Comparison of ENCODE assay signal across 15 mouse cellular contexts in genomic region chr3:109525825-109526224, GRCm38 (mm10).
DNase-seq lines count a peak whose midpoint lies in the region; ATAC-seq lines count a peak whose summit lies in the region.
"Had no signal": no experiment of that assay in that cellular context is flagged by ENCODE, and none has a peak within 500 bp of the region (broad histone marks: within the 10 kb centered on the region; RNA-seq: fewer than 3 reads in every experiment).

No protein-coding gene starts in this region.

- H3K4me1 ChIP-seq in forebrain, embryonic 13.5 days: 0 out of 2 replicates have a peak, but pooled peaks cover under 1% of the 10 kb centered on the region
- no peaks in the 10 kb centered on the region for H3K4me1 ChIP-seq in forebrain, embryonic 15.5 days
- H3K4me1 ChIP-seq in intestine, embryonic 16.5 days (ENCODE audit: control insufficient read depth, insufficient read depth, low read length): no peaks in the 10 kb centered on the region
- no peaks in the 10 kb centered on the region for H3K4me1 ChIP-seq in intestine, embryonic 15.5 days (replicated peaks)
- H3K4me1 ChIP-seq in midbrain, embryonic 14.5 days (ENCODE audit: control insufficient read depth, insufficient read depth, low read length): no peaks in the 10 kb centered on the region
- H3K4me1 ChIP-seq in midbrain, embryonic 15.5 days: 0 out of 2 replicates have a peak, but pooled peaks cover 3% of the 10 kb centered on the region
- H3K4me1 ChIP-seq: forebrain, embryonic 12.5 days; hindbrain, embryonic 12.5 days had no signal

- no peaks in the 10 kb centered on the region for H3K27me3 ChIP-seq in forebrain, embryonic 13.5 days
- H3K27me3 ChIP-seq in forebrain, embryonic 15.5 days: no peaks in the 10 kb centered on the region
- H3K27me3 ChIP-seq in intestine, embryonic 16.5 days (replicated peaks; ENCODE audit: control insufficient read depth, insufficient read depth, low read length): no peaks in the 10 kb centered on the region
- H3K27me3 ChIP-seq in intestine, embryonic 15.5 days (replicated peaks): no peaks in the 10 kb centered on the region
- no peaks in the 10 kb centered on the region for H3K27me3 ChIP-seq in midbrain, embryonic 14.5 days (ENCODE audit: control insufficient read depth, insufficient read depth, low read length)
- no peaks in the 10 kb centered on the region for H3K27me3 ChIP-seq in midbrain, embryonic 15.5 days (replicated peaks)
- H3K27me3 ChIP-seq: CH12.LX; forebrain, embryonic 12.5 days; heart, embryonic 13.5 days; hindbrain, embryonic 12.5 days; Patski had no signal

- no peak overlapping the region for H3K4me2 ChIP-seq in forebrain, embryonic 13.5 days
- H3K4me2 ChIP-seq in forebrain, embryonic 15.5 days (replicated peaks): no peak overlapping the region
- H3K4me2 ChIP-seq in intestine, embryonic 16.5 days (ENCODE audit: low read depth, low read length): no peak overlapping the region
- H3K4me2 ChIP-seq in intestine, embryonic 15.5 days (replicated peaks): no peak overlapping the region
- H3K4me2 ChIP-seq in midbrain, embryonic 14.5 days (ENCODE audit: low read length): no peak overlapping the region
- no peak overlapping the region for H3K4me2 ChIP-seq in midbrain, embryonic 15.5 days
- H3K4me2 ChIP-seq: forebrain, embryonic 12.5 days; heart, embryonic 13.5 days; hindbrain, embryonic 12.5 days had no signal

- no peak for DNase-seq in midbrain, embryonic 14.5 days

- no peak overlapping the region for H3K9ac ChIP-seq in forebrain, embryonic 13.5 days
- H3K9ac ChIP-seq in forebrain, embryonic 15.5 days (replicated peaks): no peak overlapping the region
- H3K9ac ChIP-seq in intestine, embryonic 16.5 days (ENCODE audit: low read depth, low read length): no peak overlapping the region
- H3K9ac ChIP-seq in intestine, embryonic 15.5 days: no peak overlapping the region
- no peak overlapping the region for H3K9ac ChIP-seq in midbrain, embryonic 14.5 days (replicated peaks; ENCODE audit: low read length)
- H3K9ac ChIP-seq in midbrain, embryonic 15.5 days: no peak overlapping the region
- H3K9ac ChIP-seq: forebrain, embryonic 12.5 days; heart, embryonic 13.5 days; hindbrain, embryonic 12.5 days had no signal

- no peaks in the 10 kb centered on the region for H3K36me3 ChIP-seq in forebrain, embryonic 13.5 days (ENCODE audit: poor library complexity, severe bottlenecking)
- no peaks in the 10 kb centered on the region for H3K36me3 ChIP-seq in forebrain, embryonic 15.5 days
- H3K36me3 ChIP-seq in intestine, embryonic 16.5 days (ENCODE audit: control insufficient read depth, insufficient read depth, low read length): no peaks in the 10 kb centered on the region
- no peaks in the 10 kb centered on the region for H3K36me3 ChIP-seq in intestine, embryonic 15.5 days
- 0 out of 2 replicates have a peak, but pooled peaks cover 6% of the 10 kb centered on the region for H3K36me3 ChIP-seq in midbrain, embryonic 14.5 days (ENCODE audit: control insufficient read depth, insufficient read depth, low read length)
- no peaks in the 10 kb centered on the region for H3K36me3 ChIP-seq in midbrain, embryonic 15.5 days (replicated peaks)
- H3K36me3 ChIP-seq: forebrain, embryonic 12.5 days; G1E; heart, embryonic 10.5 days; heart, embryonic 13.5 days; hindbrain, embryonic 12.5 days had no signal

- H3K9me3 ChIP-seq in forebrain, embryonic 13.5 days (replicated peaks): no peaks in the 10 kb centered on the region
- H3K9me3 ChIP-seq in forebrain, embryonic 15.5 days: no peaks in the 10 kb centered on the region
- no peaks in the 10 kb centered on the region for H3K9me3 ChIP-seq in intestine, embryonic 16.5 days (ENCODE audit: control insufficient read depth, low read length)
- no peaks in the 10 kb centered on the region for H3K9me3 ChIP-seq in intestine, embryonic 15.5 days
- no peaks in the 10 kb centered on the region for H3K9me3 ChIP-seq in midbrain, embryonic 14.5 days (ENCODE audit: control insufficient read depth, low read length)
- no peaks in the 10 kb centered on the region for H3K9me3 ChIP-seq in midbrain, embryonic 15.5 days
- H3K9me3 ChIP-seq: forebrain, embryonic 12.5 days; heart, embryonic 10.5 days; heart, embryonic 13.5 days; hindbrain, embryonic 12.5 days had no signal

- H3K27ac ChIP-seq in forebrain, embryonic 13.5 days: no peak overlapping the region
- no peak overlapping the region for H3K27ac ChIP-seq in forebrain, embryonic 15.5 days (replicated peaks)
- H3K27ac ChIP-seq in intestine, embryonic 16.5 days (ENCODE audit: low read length): no peak overlapping the region
- no peak overlapping the region for H3K27ac ChIP-seq in intestine, embryonic 15.5 days
- H3K27ac ChIP-seq in midbrain, embryonic 14.5 days (replicated peaks; ENCODE audit: low read depth, low read length): no peak overlapping the region
- H3K27ac ChIP-seq in midbrain, embryonic 15.5 days: no peak overlapping the region
- H3K27ac ChIP-seq: forebrain, embryonic 12.5 days; heart, adult 2 months; heart, embryonic 10.5 days; heart, embryonic 13.5 days; hindbrain, embryonic 12.5 days had no signal

- no peak overlapping the region for H3K4me3 ChIP-seq in forebrain, embryonic 13.5 days
- no peak overlapping the region for H3K4me3 ChIP-seq in forebrain, embryonic 15.5 days
- no peak overlapping the region for H3K4me3 ChIP-seq in intestine, embryonic 16.5 days (ENCODE audit: low read length)
- no peak overlapping the region for H3K4me3 ChIP-seq in intestine, embryonic 15.5 days (replicated peaks)
- H3K4me3 ChIP-seq in midbrain, embryonic 14.5 days (replicated peaks; ENCODE audit: low read depth, low read length): no peak overlapping the region
- H3K4me3 ChIP-seq in midbrain, embryonic 15.5 days: no peak overlapping the region
- H3K4me3 ChIP-seq: forebrain, embryonic 12.5 days; heart, adult 2 months; heart, embryonic 10.5 days; heart, embryonic 13.5 days; hindbrain, embryonic 12.5 days had no signal

- peak; percentile 44; the same call in 1 of the 2 replicates for ATAC-seq in forebrain, embryonic 13.5 days
- no peak for ATAC-seq in forebrain, embryonic 15.5 days (replicated peaks)
- 0 out of 2 replicates have a peak, but pooled peaks have one; percentile 23 for ATAC-seq in intestine, embryonic 16.5 days
- no peak for ATAC-seq in intestine, embryonic 15.5 days
- 0 out of 2 replicates have a peak, but pooled peaks have one; percentile 38 for ATAC-seq in midbrain, embryonic 14.5 days (ENCODE audit: low FRiP score, low TSS enrichment)
- no peak; the same call in 1 of the 2 replicates for ATAC-seq in midbrain, embryonic 15.5 days (replicated peaks)
- ATAC-seq: intestine, postnatal 0 days had no signal

- WGBS in forebrain, embryonic 13.5 days: 91% methylated on average over 12 of the region's 12 CpGs
- 92% methylated on average over 12 of the region's 12 CpGs for WGBS in forebrain, embryonic 15.5 days
- WGBS in intestine, embryonic 16.5 days: 91% methylated on average over 12 of the region's 12 CpGs
- 90% methylated on average over 12 of the region's 12 CpGs for WGBS in intestine, embryonic 15.5 days
- WGBS in midbrain, embryonic 14.5 days: 92% methylated on average over 12 of the region's 12 CpGs
- WGBS in midbrain, embryonic 15.5 days: 91% methylated on average over 12 of the region's 12 CpGs

Comparison
In these comparisons a context has a peak if more than half of its experiments do, and no peak if none do; other contexts are left out.
1. ATAC-seq: peak in forebrain, embryonic 13.5 days (single experiment), intestine, embryonic 16.5 days (single experiment) and midbrain, embryonic 14.5 days (single experiment); none in forebrain, embryonic 15.5 days (single experiment), intestine, embryonic 15.5 days (single experiment) and midbrain, embryonic 15.5 days (single experiment).